Mouse (Mus musculus): ENCODE data around the gene Ly6g5b.

DNA sequence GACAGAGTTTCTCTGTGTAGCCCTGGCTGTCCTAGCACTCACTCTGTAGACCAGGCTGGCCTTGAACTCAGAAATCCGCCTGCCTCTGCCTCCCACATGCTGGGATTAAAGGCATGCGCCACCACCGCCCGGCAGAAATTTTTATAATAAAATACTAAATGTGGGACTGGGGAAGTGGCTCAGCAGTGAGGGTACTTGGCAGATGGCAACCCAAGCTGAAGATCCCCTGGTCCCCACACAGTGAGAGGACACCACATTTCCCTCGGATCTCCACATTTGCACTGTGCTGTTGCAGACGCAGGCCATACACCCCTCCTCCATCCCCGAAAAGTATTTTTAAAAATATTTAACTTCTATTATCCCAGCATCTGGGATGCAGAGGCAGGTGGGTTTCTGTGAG, 18.3 kb upstream of the Ly6g5b start:
- no peak for TF ChIP-seq CTCF (IDR thresholded peaks at IDR 0.05; ENCODE audit: low read depth)
- no peak for TF ChIP-seq EP300 (IDR thresholded peaks at IDR 0.05; ENCODE audit: low read depth)

Data from liver, embryonic 14.5 days (tissue).